Mouse (Mus musculus): ENCODE results near the gene Dexi. TPM values are rescaled to one million over a fixed set of nuclear protein-coding genes. Genes with fewer than 3 reads are reported as not detected.

The Dexi gene
- polyA plus RNA-seq, 1 experiment: 143 TPM

DNA sequence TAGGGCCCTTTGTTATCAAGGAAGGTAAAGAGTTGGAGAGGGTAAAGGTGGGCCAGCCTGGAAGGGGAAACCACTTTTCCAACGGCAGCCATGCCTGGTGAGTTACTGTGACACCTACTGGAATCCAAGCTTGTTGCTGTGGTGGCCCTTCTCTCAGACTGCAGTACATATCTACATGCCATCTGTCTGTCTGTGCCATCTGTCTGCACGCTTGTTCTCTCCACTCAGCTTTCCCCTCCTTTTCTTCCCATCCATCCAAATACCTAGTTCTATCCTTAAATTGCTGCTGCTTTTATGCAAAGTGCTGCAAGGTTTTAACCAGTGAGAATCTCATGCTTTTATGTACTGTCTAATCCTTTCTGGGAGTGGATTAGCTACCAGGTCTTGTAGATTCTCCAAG lies 6.7 kb upstream of the Dexi start:
- Histone ChIP-seq H3K4me1 (ENCODE audit: control insufficient read depth, insufficient read depth, low read length) (peaks cover 25% of the 10 kb centered on the region), H3K27me3 (ENCODE audit: control insufficient read depth, insufficient read depth, low read length) (no peaks in the 10 kb centered on the region), H3K4me3 (replicated peaks; ENCODE audit: insufficient read depth, low read depth, low read length) (no peak overlapping the region), H3K27ac (ENCODE audit: insufficient read depth, low read length) (peak overlapping the region; percentile 6; the same call in 1 of the 2 replicates)
- no peak for DNase-seq
- WGBS: 33% methylated on average over 2 of the region's 2 CpGs
- no peak for TF ChIP-seq CTCF (IDR thresholded peaks at IDR 0.05; ENCODE audit: borderline replicate concordance, insufficient read depth, low read depth, low read length)
- TF ChIP-seq POLR2A (IDR thresholded peaks at IDR 0.05; ENCODE audit: borderline replicate concordance, insufficient read depth, low read length): no peak

DNA sequence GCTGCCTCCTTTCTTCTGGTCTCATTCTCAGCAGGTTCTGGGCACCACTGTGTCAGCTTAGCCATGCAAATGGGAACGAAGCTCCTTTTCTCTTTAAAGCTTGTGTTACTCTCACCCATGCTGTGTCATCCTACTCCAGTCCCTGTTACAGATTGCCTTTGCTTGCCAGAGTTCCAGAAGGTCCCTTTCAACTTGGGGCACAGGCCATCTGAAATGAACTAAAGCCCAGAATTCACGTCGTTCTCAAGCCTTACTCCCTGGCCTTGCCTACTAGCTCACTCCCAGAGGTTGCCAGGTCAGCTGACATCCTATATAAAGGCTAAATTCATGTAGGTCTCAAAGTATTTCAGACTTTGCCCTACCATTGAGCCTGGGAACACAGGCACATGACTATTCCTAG lies 6.1 kb upstream of the Dexi start:
- peak overlapping the region; percentile 6; the same call in 1 of the 2 replicates for H3K27ac ChIP-seq (ENCODE audit: insufficient read depth, low read length)

DNA sequence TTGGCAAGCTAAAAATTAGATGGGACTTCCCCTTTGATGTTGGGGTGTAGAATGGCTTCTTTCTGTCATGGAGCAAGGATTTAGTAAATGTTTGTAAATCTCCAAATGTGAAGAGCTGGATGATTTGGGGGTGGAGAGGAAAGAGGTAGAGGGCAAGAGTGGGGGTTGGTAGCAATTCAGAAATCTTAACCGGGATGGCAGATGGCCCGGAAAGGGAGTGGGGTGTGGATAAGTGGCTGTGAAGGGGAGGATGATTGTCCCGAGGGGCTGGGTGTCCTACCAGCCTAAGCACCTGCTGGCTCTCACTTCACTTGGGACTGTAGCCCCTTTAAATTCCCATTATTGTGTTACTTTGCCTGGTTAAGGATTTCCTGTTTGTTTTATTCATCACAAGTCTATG lies 4.0 kb upstream of the Dexi start:
- no peak overlapping the region for H3K27ac ChIP-seq (ENCODE audit: insufficient read depth, low read length)
- no peak for DNase-seq
- no peak overlapping the region for H3K4me3 ChIP-seq (replicated peaks; ENCODE audit: insufficient read depth, low read depth, low read length)
- 11% methylated on average over 3 of the region's 3 CpGs for WGBS
- H3K27me3 ChIP-seq (ENCODE audit: control insufficient read depth, insufficient read depth, low read length): no peaks in the 10 kb centered on the region; the same call in 1 of the 2 replicates
- TF ChIP-seq POLR2A (IDR thresholded peaks at IDR 0.05; ENCODE audit: borderline replicate concordance, insufficient read depth, low read length) (no peak), CTCF (IDR thresholded peaks at IDR 0.05; ENCODE audit: borderline replicate concordance, insufficient read depth, low read depth, low read length) (no peak)
- H3K4me1 ChIP-seq (ENCODE audit: control insufficient read depth, insufficient read depth, low read length): peaks cover 25% of the 10 kb centered on the region

More for the DNA sequence above, 6.1 kb upstream of the Dexi start:
- H3K4me1 ChIP-seq (ENCODE audit: control insufficient read depth, insufficient read depth, low read length): peaks cover 25% of the 10 kb centered on the region
- H3K27me3 ChIP-seq (ENCODE audit: control insufficient read depth, insufficient read depth, low read length): no peaks in the 10 kb centered on the region
- peak in 1 of 2 experiments; percentile 60 for DNase-seq
- TF ChIP-seq POLR2A (IDR thresholded peaks at IDR 0.05; ENCODE audit: borderline replicate concordance, insufficient read depth, low read length): no peak
- no peak overlapping the region for H3K4me3 ChIP-seq (replicated peaks; ENCODE audit: insufficient read depth, low read depth, low read length)
- 8% methylated on average over 3 of the region's 3 CpGs for WGBS

DNA sequence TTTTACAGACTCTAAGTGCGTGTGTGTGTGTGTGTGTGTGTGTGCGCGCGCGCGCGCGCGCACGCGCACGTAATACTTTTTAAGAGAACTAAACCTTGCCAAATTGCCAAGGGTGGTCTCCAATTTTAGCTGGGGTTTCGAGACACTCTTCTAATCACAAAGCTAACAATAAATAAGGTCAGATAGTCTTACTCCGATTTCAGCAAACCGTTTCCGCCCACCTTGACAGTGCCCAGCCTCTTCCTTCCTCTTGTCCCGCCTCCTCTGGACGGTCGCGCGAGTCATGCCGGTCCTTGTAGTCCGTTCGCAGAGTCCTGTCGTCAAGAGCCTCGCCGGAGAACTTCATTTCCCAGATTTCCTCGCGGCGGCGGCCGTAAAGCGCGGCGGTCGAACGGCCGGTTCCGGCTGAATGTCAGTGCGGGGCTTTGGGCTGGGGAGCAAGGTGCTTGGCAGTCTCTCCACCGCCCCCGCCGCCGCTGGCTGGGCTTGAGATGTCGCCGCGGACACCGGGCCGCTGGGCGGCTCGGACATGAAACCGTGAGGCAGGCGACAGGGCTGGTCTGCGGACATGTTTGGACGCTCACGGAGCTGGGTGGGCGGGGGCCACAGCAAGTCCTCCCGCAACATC lies 2.3 kb upstream of the Dexi start, which contains the start of gene Clec16a:
TSS of gene Clec16a (plus strand) at position 345 of the 628 bp plus-strand sequence.
- Histone ChIP-seq H3K4me1 (ENCODE audit: control insufficient read depth, insufficient read depth, low read length) (peaks cover 19% of the 10 kb centered on the region), H3K4me3 (replicated peaks; ENCODE audit: insufficient read depth, low read depth, low read length) (peak within 1 kb of the TSS; percentile 90), H3K27ac (ENCODE audit: insufficient read depth, low read length) (peak within 1 kb of the TSS; percentile 57; the same call in 1 of the 2 replicates), H3K27me3 (ENCODE audit: control insufficient read depth, insufficient read depth, low read length) (no peaks in the 10 kb centered on the region; the same call in 1 of the 2 replicates)
- TF ChIP-seq POLR2A (IDR thresholded peaks at IDR 0.05; ENCODE audit: borderline replicate concordance, insufficient read depth, low read length): peak; percentile 67
- TF ChIP-seq CTCF (IDR thresholded peaks at IDR 0.05; ENCODE audit: borderline replicate concordance, insufficient read depth, low read depth, low read length): no peak
- DNase-seq: peak; percentile 97
- under 1% methylated on average over 58 of the region's 58 CpGs for WGBS

DNA sequence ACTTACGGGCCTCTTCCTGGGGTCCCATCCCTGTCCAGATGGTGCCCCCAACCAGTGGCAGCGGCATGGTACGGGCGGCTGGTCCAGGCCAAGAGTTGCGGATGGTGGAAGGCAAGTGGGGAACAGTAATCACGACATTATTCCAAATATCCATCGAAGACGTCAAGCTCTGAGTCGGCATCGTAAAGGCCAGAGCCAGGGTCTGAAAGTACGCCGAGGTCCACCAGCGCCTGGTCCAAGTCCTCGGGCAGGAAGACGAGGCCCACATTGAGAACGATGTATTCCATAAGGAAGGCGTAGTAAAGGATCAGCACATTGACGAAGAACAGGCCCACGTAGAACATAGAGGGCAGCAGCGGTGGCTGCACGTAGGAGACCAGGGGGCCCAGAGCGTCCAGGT lies 588 bp downstream of the Dexi start:
- DNase-seq: peak; percentile 49 to 59
- no peak for TF ChIP-seq CTCF (IDR thresholded peaks at IDR 0.05; ENCODE audit: borderline replicate concordance, insufficient read depth, low read depth, low read length)
- TF ChIP-seq POLR2A (IDR thresholded peaks at IDR 0.05; ENCODE audit: borderline replicate concordance, insufficient read depth, low read length): no peak
- Histone ChIP-seq H3K4me1 (ENCODE audit: control insufficient read depth, insufficient read depth, low read length) (peaks cover 22% of the 10 kb centered on the region), H3K27ac (ENCODE audit: insufficient read depth, low read length) (peak overlapping the region; percentile 83), H3K27me3 (ENCODE audit: control insufficient read depth, insufficient read depth, low read length) (no peaks in the 10 kb centered on the region; the same call in 1 of the 2 replicates), H3K4me3 (replicated peaks; ENCODE audit: insufficient read depth, low read depth, low read length) (peak overlapping the region; percentile 92)
- under 1% methylated on average over 22 of the region's 22 CpGs for WGBS

DNA sequence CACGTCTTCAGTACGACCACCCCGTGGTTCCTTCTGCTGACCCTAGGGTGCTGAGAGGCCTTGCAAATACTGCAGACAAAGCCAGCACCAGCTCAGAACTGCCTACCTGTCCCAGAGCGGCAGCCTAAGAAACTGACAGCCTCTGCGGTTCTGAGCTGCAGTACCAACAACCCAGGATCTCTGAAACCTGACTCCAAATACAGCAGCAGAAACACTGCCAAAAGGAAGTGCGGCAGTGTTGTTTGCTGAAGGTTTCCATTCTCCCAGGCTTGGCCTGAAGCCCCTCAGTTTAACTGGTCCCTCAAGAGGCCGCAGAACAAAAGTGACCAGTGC lies 1.3 kb downstream of the Dexi start:
- peak; percentile 5; the same call in 1 of the 2 replicates for TF ChIP-seq POLR2A (IDR thresholded peaks at IDR 0.05; ENCODE audit: borderline replicate concordance, insufficient read depth, low read length)
- no peak for TF ChIP-seq CTCF (IDR thresholded peaks at IDR 0.05; ENCODE audit: borderline replicate concordance, insufficient read depth, low read depth, low read length)
- Histone ChIP-seq H3K27ac (ENCODE audit: insufficient read depth, low read length) (peak overlapping the region; percentile 83), H3K27me3 (ENCODE audit: control insufficient read depth, insufficient read depth, low read length) (no peaks in the 10 kb centered on the region; the same call in 1 of the 2 replicates), H3K4me3 (replicated peaks; ENCODE audit: insufficient read depth, low read depth, low read length) (peak overlapping the region; percentile 92), H3K4me1 (ENCODE audit: control insufficient read depth, insufficient read depth, low read length) (peaks cover 27% of the 10 kb centered on the region)
- whole genome bisulfite sequencing: under 1% methylated on average over 7 of the region's 7 CpGs
- peak; percentile 55 to 59 for DNase-seq

DNA sequence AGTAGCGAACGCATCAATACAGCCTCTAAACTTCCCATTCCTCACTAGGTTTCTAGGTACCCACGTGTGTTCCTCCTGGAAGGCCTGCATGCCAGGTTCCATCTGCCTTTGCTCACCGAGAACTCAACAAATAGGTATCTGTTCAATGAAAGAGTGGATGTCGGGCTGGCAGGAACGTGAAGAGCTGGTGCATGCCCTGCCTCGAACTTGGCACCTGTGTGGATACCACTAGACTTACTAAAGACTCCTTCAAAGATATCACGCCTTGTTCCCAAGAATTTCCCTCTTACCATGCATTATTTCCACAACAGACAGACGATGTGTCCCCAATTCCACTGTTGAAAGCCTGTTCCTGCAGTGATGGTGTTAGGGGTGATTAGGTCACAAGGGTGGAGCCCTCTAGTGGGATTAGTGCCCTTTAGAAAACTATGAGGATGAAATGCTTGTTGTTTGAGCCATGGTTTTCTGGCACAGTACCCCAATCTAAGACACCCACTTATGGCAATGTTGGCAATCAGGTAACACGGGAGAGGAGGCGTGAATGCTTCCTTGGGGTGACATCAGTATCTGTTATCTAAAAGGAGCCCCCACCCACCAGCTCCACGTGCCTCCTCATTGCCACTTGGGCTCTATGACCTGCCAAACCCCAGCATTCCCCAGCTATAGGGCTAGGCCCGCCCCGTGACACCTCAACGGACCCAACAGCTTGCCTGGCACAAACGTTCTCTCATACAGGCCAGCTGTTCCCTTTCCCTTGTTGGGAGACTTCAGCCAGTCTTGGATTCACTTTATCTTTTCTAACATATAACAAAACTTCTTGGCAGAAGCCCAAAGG lies 1.9 kb downstream of the Dexi start:
- no peak for TF ChIP-seq POLR2A (IDR thresholded peaks at IDR 0.05; ENCODE audit: borderline replicate concordance, insufficient read depth, low read length)
- no peak for TF ChIP-seq CTCF (IDR thresholded peaks at IDR 0.05; ENCODE audit: borderline replicate concordance, insufficient read depth, low read depth, low read length)
- 10% methylated on average over 16 of the region's 16 CpGs for WGBS
- DNase-seq: no peak
- Histone ChIP-seq H3K4me3 (replicated peaks; ENCODE audit: insufficient read depth, low read depth, low read length) (peak overlapping the region; percentile 92), H3K4me1 (ENCODE audit: control insufficient read depth, insufficient read depth, low read length) (peaks cover 27% of the 10 kb centered on the region), H3K27ac (ENCODE audit: insufficient read depth, low read length) (peak overlapping the region; percentile 83), H3K27me3 (ENCODE audit: control insufficient read depth, insufficient read depth, low read length) (no peaks in the 10 kb centered on the region; the same call in 1 of the 2 replicates)

Measured in cerebellum, adult 2 months (tissue).